Mouse (Mus musculus): ENCODE measurements around the gene Nxf3.

The Nxf3 gene

GRCm38 (mm10) chrX:136085155-136085554 is at the start of gene Nxf3:
Gene Nxf3 (minus strand): TSS chrX:136085255.
- no peak for DNase-seq

GRCm38 (mm10) chrX:136127744-136128064 is 42.6 kb upstream of the Nxf3 start:
- DNase-seq = peak; percentile 39

- no peak for DNase-seq
Measured at GRCm38 (mm10) chrX:136127038-136127743, 42.1 kb upstream of the Nxf3 start.

GRCm38 (mm10) chrX:136115419-136115961 is 30.4 kb upstream of the Nxf3 start:
- DNase-seq = peak; percentile 35

GRCm38 (mm10) chrX:136115015-136115414 is 30.0 kb upstream of the Nxf3 start:
- no peak for DNase-seq

GRCm38 (mm10) chrX:136107942-136108341 is 22.9 kb upstream of the Nxf3 start:
- DNase-seq = peak; percentile 57

GRCm38 (mm10) chrX:136104724-136105088 is 19.7 kb upstream of the Nxf3 start:
- no peak for DNase-seq

- DNase-seq = no peak
Measured at GRCm38 (mm10) chrX:136104046-136104723, 19.1 kb upstream of the Nxf3 start.

- no peak for DNase-seq
Measured at GRCm38 (mm10) chrX:136094421-136094820, 9.4 kb upstream of the Nxf3 start.

- no peak for DNase-seq
Measured at GRCm38 (mm10) chrX:136092497-136093279, 7.6 kb upstream of the Nxf3 start.

GRCm38 (mm10) chrX:136068020-136068419 is 17.0 kb downstream of the Nxf3 start, which contains the start of gene Bex2:
Gene Bex2 (minus strand): TSS chrX:136068236.
- DNase-seq = peak; percentile 28

- DNase-seq = peak; percentile 25
Measured at GRCm38 (mm10) chrX:136067201-136067991, 17.7 kb downstream of the Nxf3 start.

- no peak for DNase-seq
Measured at GRCm38 (mm10) chrX:136060698-136061097, 24.4 kb downstream of the Nxf3 start.

- no peak for DNase-seq
Measured at GRCm38 (mm10) chrX:136051219-136051618, 33.8 kb downstream of the Nxf3 start.

- peak; percentile 69 for DNase-seq
Measured at GRCm38 (mm10) chrX:136047528-136047927, 37.5 kb downstream of the Nxf3 start.

- no peak for DNase-seq
Measured at GRCm38 (mm10) chrX:136043726-136044125, 41.3 kb downstream of the Nxf3 start.

GRCm38 (mm10) chrX:136032799-136033763 is 52.0 kb downstream of the Nxf3 start, which contains the start of gene Arxes1:
Gene Arxes1 (plus strand): TSS chrX:136033367.
- DNase-seq = peak; percentile 53

- no peak for DNase-seq
Measured at GRCm38 (mm10) chrX:136030331-136030730, 54.7 kb downstream of the Nxf3 start.
